Mouse (Mus musculus) myocyte (in vitro differentiated cells): Measurements from ENCODE around the gene Gm11938. TPM values are rescaled to one million over a fixed set of nuclear protein-coding genes. Genes with fewer than 3 reads are reported as not detected.
"Not testable (repeated sequence)": the region's sequence is repeated elsewhere in the genome, so short reads cannot be mapped to it uniquely, and the experiment has no call there.

Experiments
- H3K27me3 ChIP-seq: one replicate; pipeline ENCODE4 v1.6.1; 2011; ENCODE audit not compliant: control insufficient read depth, insufficient read depth, insufficient read length
- H3K36me3 ChIP-seq: one replicate; pipeline ENCODE4 v1.6.1; 2011; ENCODE audit not compliant: control insufficient read depth, insufficient read depth
- H3K4me2 ChIP-seq: one replicate; pipeline ENCODE4 v1.6.1; 2011; ENCODE audit warnings: low read depth, control low read depth
- H3K4me3 ChIP-seq: one replicate; pipeline ENCODE4 v1.5.1; 2011; ENCODE audit warnings: mild to moderate bottlenecking, control low read depth, moderate library complexity
- H3K79me2 ChIP-seq: one replicate; pipeline ENCODE4 v1.6.1; 2011; ENCODE audit not compliant: control insufficient read depth, insufficient read depth
- H3ac ChIP-seq: one replicate; pipeline ENCODE4 v1.6.1; 2011; ENCODE audit not compliant: control insufficient read depth, insufficient read length
- CEBPB ChIP-seq: IDR thresholded peaks from 2 replicates; pipeline ENCODE4 v1.6.1; 2011; ENCODE audit warnings: mild to moderate bottlenecking, moderate library complexity; ENCODE audit not compliant: poor library complexity, insufficient read depth, severe bottlenecking
- E2F4 ChIP-seq: IDR thresholded peaks from one replicate; pipeline ENCODE4 v1.6.1; 2011; ENCODE audit warnings: mild to moderate bottlenecking, control low read depth, moderate library complexity; ENCODE audit not compliant: insufficient read depth
- MAX ChIP-seq: IDR thresholded peaks from one replicate; pipeline ENCODE4 v1.6.1; 2011; ENCODE audit warnings: low read depth, mild to moderate bottlenecking, control low read depth
- MYOD1 ChIP-seq, 3 experiments: IDR thresholded peaks; one replicate each; pipeline ENCODE4 v1.6.1; 2011; ENCODE audit warnings: control low read depth in 2 of 3, low read depth in 2 of 3, mild to moderate bottlenecking in 2 of 3, moderate library complexity in 1 of 3; ENCODE audit not compliant: insufficient read length in 2 of 3, control insufficient read depth in 1 of 3
- MYOG ChIP-seq, 3 experiments: IDR thresholded peaks; one replicate each; pipeline ENCODE4 v1.6.1; 2011; ENCODE audit warnings: control low read depth in 2 of 3, low read depth in 2 of 3, mild to moderate bottlenecking in 2 of 3; ENCODE audit not compliant: insufficient read length in 2 of 3, control insufficient read depth in 1 of 3, insufficient read depth in 1 of 3
- POLR2A ChIP-seq: IDR thresholded peaks from one replicate; pipeline ENCODE4 v1.6.1; 2011; ENCODE audit warnings: low read depth, mild to moderate bottlenecking, control low read depth, moderate library complexity; ENCODE audit not compliant: insufficient read length
- POLR2AphosphoS2 ChIP-seq: IDR thresholded peaks from one replicate; pipeline ENCODE4 v1.6.1; 2011; ENCODE audit warnings: low read depth, control low read depth; ENCODE audit not compliant: insufficient read length
- REST ChIP-seq: IDR thresholded peaks from one replicate; pipeline ENCODE4 v1.6.1; 2011; ENCODE audit warnings: mild to moderate bottlenecking, control low read depth, moderate library complexity; ENCODE audit not compliant: insufficient read depth, insufficient read length
- SRF ChIP-seq: IDR thresholded peaks from one replicate; pipeline ENCODE4 v1.6.1; 2011; ENCODE audit warnings: low read depth; ENCODE audit not compliant: control insufficient read depth, insufficient read length
- TCF3 ChIP-seq: IDR thresholded peaks from one replicate; pipeline ENCODE4 v1.6.1; 2011; ENCODE audit warnings: low read depth, control low read depth; ENCODE audit not compliant: insufficient read length
- USF1 ChIP-seq: IDR thresholded peaks from one replicate; pipeline ENCODE4 v1.6.1; 2011; ENCODE audit warnings: low read depth, mild to moderate bottlenecking, control low read depth, moderate library complexity
- polyA plus RNA-seq: library from polyadenylated mRNA; unstranded; fragments of >200 nt; fragmentation: generic; extraction: Trizol; gene quantifications from one replicate; pipeline ENCODE4 v1.2.1, GENCODE M21; 2012; ENCODE audit warnings: missing spikeins

Gm11938 gene
- polyA plus RNA-seq, 1 experiment, result not detected

DNA sequence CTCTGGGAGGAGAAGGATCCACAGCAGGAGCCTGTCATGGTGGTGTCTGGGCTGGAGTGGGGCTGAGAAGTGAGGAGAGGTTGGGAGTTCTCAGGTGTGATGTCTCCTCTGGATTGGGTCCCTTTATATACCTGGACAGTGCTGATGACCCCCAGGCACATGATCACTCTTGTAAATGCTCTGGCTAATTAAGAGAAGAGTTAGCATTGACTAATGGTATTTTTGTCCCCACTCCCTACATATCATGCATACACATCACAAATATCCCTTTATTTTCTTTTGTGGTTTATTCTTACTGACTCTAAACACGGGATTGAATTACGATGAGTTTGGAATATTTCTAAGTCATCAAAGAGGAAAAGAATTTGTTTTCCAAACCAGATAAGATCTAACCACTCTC lies 17.2 kb upstream of the Gm11938 start, which contains the start of gene Gm11562:
TSS of gene Gm11562 (minus strand) at position 101 of the 400 bp plus-strand sequence.
- Histone ChIP-seq H3K79me2 (no peaks in the 10 kb centered on the region), H3K36me3 (no peaks in the 10 kb centered on the region), H3ac (no peak within 1 kb of the TSS), H3K4me3 (no peak within 1 kb of the TSS), H3K27me3 (no peaks in the 10 kb centered on the region), H3K4me2 (no peak within 1 kb of the TSS)
- no peak for TF ChIP-seq E2F4
- no peak for TF ChIP-seq MAX
- no peak for TF ChIP-seq SRF
- TF ChIP-seq POLR2AphosphoS2, result no peak
- no peak for TF ChIP-seq MYOG (IDR thresholded peaks at IDR 0.05; ENCODE audit: control insufficient read depth in 1 of 3, insufficient read depth in 1 of 3, insufficient read length in 2 of 3, low read depth in 2 of 3)
- no peak for TF ChIP-seq CEBPB
- TF ChIP-seq REST, result no peak
- TF ChIP-seq POLR2A, result no peak
- no peak for TF ChIP-seq MYOD1 (IDR thresholded peaks at IDR 0.05; ENCODE audit: control insufficient read depth in 1 of 3, insufficient read length in 2 of 3, low read depth in 2 of 3)

DNA sequence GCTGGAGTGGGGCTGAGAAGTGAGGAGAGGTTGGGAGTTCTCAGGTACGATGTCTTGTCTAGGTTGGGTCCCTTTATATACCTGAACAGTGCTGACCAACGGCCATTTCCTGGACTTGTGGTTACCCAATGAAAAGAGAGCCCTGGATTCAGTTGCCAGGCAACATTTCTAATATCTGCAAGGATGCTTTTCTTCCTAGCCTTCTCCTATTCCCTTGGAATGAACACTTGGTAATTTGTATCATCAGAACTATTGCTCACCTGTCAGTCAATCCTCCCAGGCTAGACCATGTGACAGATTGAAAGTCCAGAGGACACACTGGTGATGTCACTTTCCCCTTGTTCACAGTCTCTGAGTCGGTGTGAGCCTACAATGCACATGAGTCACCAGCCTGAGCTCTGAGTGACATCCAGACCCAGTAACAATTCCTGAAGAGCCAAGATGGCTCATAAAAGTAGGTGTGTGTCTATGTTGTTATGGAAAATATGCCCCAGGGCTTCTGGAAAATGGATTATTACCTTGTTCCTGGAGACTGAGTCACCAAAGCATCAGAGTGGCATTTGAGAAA lies 11.8 kb upstream of the Gm11938 start, which contains the start of gene Krtap2-4:
TSS of gene Krtap2-4 (minus strand) at position 51 of the 568 bp plus-strand sequence.
- no peak within 1 kb of the TSS for H3K4me3 ChIP-seq
- no peak within 1 kb of the TSS for H3ac ChIP-seq
- no peak for TF ChIP-seq REST
- TF ChIP-seq USF1, result no peak
- no peak for TF ChIP-seq CEBPB
- no peaks in the 10 kb centered on the region for H3K36me3 ChIP-seq
- no peaks in the 10 kb centered on the region for H3K79me2 ChIP-seq
- H3K4me2 ChIP-seq, result no peak within 1 kb of the TSS
- no peaks in the 10 kb centered on the region for H3K27me3 ChIP-seq

- H3K79me2 ChIP-seq, H3ac ChIP-seq, H3K4me2 ChIP-seq, H3K27me3 ChIP-seq, H3K36me3 ChIP-seq, H3K4me3 ChIP-seq: not testable (repeated sequence)
Observed at GRCm38 (mm10) chr11:99610089-99610488, 7.0 kb upstream of the Gm11938 start, which contains the start of gene Gm11937. Gene Gm11937 (minus strand): TSS chr11:99610189.

DNA sequence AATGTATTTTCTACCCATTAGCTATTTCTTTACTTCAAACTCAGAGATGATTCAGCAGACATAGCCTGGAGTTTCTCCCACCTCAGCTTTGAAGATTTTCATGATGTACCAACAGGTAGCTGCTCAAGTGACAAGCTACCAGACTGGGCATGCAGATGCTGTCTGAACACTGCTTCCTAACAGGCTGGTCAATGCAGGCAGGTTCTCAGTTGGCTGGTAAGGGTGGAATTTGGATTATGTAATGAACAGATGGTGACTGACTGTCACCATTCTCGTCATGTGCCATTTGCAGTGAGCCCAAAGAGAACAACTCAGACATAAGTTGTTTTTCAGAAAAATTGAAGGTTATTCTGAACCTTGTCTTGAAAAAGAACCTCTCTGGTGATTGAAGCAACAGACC lies 6.0 kb upstream of the Gm11938 start:
- TF ChIP-seq REST (no peak), MAX (no peak), SRF (no peak), USF1 (no peak), POLR2A (no peak), MYOD1 (IDR thresholded peaks at IDR 0.05; ENCODE audit: control insufficient read depth in 1 of 3, insufficient read length in 2 of 3, low read depth in 2 of 3) (no peak), MYOG (IDR thresholded peaks at IDR 0.05; ENCODE audit: control insufficient read depth in 1 of 3, insufficient read depth in 1 of 3, insufficient read length in 2 of 3, low read depth in 2 of 3) (no peak)
- no peaks in the 10 kb centered on the region for H3K27me3 ChIP-seq
- no peak overlapping the region for H3K4me2 ChIP-seq
- H3ac ChIP-seq, result no peak overlapping the region
- no peak overlapping the region for H3K4me3 ChIP-seq
- no peaks in the 10 kb centered on the region for H3K79me2 ChIP-seq
- no peaks in the 10 kb centered on the region for H3K36me3 ChIP-seq

GRCm38 (mm10) chr11:99597742-99598141 lies 5.4 kb downstream of the Gm11938 start, which contains the start of gene Krtap9-3:
Gene Krtap9-3 (minus strand): TSS chr11:99598105.
- not testable (repeated sequence) for H3K36me3 ChIP-seq, H3K4me2 ChIP-seq, H3K27me3 ChIP-seq, H3K4me3 ChIP-seq, H3K79me2 ChIP-seq, H3ac ChIP-seq
- TF ChIP-seq MYOD1 (IDR thresholded peaks at IDR 0.05; ENCODE audit: control insufficient read depth in 1 of 3, insufficient read length in 2 of 3, low read depth in 2 of 3) (peak in 2 of 3 experiments; percentile 69 to 84), TCF3 (peak; percentile 50), MYOG (IDR thresholded peaks at IDR 0.05; ENCODE audit: control insufficient read depth in 1 of 3, insufficient read depth in 1 of 3, insufficient read length in 2 of 3, low read depth in 2 of 3) (peak in 2 of 3 experiments; percentile 43 to 53)

DNA sequence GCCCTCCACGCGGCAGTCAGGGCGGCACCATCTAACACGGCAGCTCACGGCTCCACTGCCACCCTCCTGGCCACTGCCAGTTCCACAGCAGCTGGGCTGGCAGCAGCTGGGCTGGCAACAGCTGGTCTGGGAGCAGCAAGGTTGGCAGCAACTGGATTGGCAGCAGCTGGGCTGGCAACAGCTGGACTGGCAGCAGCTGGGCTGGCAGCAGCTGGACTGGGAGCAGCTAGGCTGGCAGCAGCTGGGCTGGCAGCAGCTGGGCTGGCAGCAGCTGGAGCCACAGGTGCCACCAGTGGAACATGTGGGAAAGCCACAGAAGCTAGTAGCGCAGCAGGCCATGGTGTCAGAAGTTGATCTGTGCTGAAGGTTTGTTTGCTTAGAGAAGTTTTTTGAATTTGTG lies 12.1 kb downstream of the Gm11938 start, which contains the start of gene Krtap1-3:
TSS of gene Krtap1-3 (minus strand) at position 359 of the 400 bp plus-strand sequence.
- no peaks in the 10 kb centered on the region for H3K27me3 ChIP-seq
- no peaks in the 10 kb centered on the region for H3K79me2 ChIP-seq
- H3K36me3 ChIP-seq, result no peaks in the 10 kb centered on the region
- TF ChIP-seq E2F4, result no peak
- TF ChIP-seq SRF, result no peak
- TF ChIP-seq MAX, result no peak
- no peak for TF ChIP-seq POLR2AphosphoS2
- no peak for TF ChIP-seq REST
- peak; percentile 81 for TF ChIP-seq TCF3
- peak in 2 of 3 experiments; percentile 69 to 75 for TF ChIP-seq MYOD1 (IDR thresholded peaks at IDR 0.05; ENCODE audit: control insufficient read depth in 1 of 3, insufficient read length in 2 of 3, low read depth in 2 of 3)
- peak in 2 of 3 experiments; percentile 28 to 65 for TF ChIP-seq MYOG (IDR thresholded peaks at IDR 0.05; ENCODE audit: control insufficient read depth in 1 of 3, insufficient read depth in 1 of 3, insufficient read length in 2 of 3, low read depth in 2 of 3)
- no peak within 1 kb of the TSS for H3K4me2 ChIP-seq
- no peak within 1 kb of the TSS for H3ac ChIP-seq
- H3K4me3 ChIP-seq, result no peak within 1 kb of the TSS
